Mouse (Mus musculus) adrenal gland (tissue): ENCODE results near the gene Tubb4b.

Source experiments
- intact Hi-C: fragments of 180-260 bp; cut with DNase I; formaldehyde crosslinking; loops from one replicate; pipeline ENCODE4 v1.15.1; 2025

Tubb4b gene

DNA sequence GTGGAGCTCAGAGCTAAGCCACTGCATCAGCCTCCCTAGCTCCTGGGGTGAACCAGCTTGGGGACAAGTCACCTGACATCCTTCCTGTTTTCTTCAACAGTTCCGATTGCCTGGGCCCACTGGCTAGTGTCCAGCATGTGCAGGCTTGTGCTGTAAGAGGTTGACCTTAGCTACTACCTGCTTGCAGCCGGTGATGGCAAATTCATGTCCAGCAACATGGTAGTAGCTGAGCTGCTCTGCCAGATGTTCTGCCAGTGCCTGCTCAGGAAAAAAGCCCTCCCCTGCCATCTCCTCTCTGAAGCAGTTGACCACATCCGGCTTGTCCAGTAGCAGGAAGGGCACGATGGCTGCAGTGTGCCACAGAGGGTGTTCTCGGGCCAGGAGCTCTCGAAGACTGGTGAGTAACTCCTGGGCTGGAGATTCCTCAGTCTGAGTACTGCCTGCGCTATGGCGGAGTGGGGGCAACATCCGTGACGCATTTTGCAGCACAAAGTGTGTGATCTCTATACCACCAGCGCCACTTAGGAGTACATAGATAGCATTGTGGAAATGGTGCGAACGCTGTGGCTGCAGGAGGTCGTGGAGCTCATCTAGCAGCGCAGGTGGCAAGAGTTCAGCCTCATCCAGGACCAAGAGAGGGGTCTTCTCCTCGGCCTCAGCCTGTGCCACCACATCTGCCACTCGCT lies 29.9 kb downstream of the Tubb4b start:
- intact Hi-C loops, result loop anchor here (10.0 kb wide), 1 partner anchor 140 kb away; the partner anchor contains the start of gene Man1b1

DNA sequence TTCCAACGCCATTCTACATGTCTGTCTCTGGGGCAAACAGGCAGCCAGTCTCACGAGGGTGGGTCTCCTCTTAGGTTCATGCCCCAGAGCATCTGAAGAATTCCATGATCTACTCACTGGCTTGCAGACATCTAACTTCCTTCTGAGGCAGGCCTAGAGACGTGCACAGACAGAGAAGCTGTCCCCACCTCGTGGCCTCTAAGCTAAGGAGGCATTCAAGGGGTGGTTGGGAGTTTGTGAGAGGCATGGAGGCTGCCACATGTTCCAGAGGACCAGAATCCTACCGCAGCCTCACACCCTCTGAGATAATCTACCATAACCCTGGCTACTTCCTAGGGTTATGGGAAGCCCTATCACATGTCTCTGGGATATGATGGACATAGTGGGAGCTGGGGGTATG lies 30.5 kb downstream of the Tubb4b start:
- intact Hi-C loops, result loop anchor here (10.0 kb wide), 1 partner anchor 141 kb away; the partner anchor contains the start of gene Man1b1

DNA sequence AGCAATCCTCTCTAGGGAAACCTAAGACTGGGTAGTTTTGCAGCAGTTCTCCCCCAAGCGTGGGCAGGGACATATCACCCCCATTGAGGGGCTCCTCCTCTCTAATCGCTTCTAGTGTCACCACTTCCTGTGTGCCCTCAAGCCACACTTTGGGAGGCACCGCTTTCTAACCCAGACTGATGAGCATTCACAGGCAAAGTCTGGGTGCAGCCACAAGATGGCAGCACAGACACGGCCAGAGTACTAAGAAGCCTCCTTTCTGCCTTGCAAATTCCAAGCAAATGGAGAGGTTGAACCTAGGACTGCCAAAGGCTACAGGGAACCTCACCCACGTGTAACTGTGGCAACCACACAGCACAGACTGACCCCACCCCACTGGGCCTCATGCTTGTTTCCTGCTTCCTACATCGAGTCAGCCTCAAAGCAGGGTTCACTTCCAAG lies 31.2 kb downstream of the Tubb4b start:
- intact Hi-C loops, result loop anchor here (1.0 to 10.0 kb wide), 2 partner anchors 35 to 141 kb away; partner anchors contain the start of gene Man1b1

DNA sequence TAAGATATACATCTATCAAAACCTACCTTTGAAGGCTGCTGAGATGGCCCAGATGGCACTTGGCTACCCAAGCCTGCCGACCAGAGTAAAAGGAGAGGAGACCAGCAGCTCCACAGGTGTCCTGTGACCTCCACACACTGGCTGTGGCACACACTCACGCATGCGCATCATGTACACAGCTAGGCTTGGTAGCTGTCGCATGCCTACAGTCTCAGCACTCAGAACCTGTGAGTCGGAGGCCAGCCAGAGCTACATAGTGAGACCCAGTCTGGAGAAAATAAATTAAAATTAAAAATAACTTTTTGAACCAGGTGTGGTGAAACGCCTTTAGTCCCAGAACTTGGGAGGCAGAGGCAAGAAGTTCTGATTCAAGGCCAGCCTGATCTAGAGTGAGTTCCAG lies 36.7 kb downstream of the Tubb4b start:
- intact Hi-C loops, result loop anchor here (10.0 kb wide), 1 partner anchor 63 kb away; no protein-coding TSS in a partner anchor

DNA sequence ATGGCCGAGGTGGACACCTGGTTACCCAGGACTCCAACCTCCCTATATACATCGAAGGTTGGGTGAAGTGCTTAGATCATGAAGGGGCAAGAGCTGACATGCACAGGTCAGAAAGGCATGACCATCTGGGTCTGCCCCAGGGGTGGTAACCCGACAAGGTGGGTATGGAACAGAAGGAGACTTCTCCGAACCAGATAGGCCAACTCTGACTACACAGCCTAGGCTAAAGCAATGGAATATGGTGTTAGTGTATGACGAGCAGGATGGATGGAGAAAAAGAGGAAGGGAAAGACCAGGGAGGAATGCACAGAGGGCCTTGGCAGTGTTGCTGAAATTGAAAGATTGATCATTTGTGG lies 37.9 kb downstream of the Tubb4b start:
- intact Hi-C loops, result loop anchor here (10.0 kb wide), 1 partner anchor 62 kb away; no protein-coding TSS in a partner anchor

DNA sequence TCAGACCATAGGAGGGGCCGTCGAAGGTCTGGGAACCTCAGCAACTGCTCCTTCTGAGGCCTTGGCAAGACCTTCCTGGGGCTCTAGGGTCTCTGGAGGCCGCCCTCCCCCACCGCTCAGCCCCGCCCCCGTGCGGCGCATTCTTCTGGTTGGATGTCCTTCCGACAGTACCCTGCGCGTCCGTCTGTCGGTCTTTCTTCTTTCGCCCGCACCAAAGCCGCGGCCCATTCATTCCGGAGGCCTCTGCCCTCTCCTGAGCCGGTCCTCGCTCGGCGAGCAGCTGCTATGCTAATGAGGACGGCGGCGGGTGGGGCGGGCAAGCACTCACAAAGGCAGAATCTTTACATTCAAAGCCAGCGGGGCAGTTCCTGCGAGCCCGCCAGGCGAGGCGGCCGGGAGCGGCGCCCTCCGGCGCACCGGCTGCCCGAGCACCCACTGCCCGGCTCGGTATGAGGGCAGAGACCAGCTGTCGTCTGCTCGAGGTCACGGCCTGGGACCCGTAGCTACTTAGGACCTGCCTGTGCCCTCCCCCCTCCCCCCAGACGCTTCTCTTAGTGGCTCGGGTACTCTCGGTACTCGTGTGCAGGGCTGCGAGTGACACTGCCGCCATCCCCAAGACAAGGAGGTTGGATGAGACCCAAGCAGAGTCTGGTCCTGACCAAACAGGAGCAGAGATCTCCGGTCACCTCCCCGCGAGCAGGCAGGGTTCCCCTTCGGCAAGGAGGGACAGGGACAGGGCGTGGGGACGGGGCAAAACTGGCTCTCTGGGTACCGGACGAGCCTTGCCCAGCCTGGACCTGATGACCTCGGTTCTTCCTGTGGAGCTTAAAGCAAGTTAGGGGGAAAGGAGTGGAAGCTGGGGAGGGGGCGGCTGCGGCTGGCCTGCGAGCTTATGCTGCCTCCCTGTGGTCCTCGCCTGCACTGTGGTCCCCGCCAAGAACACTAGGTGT lies 38.6 kb downstream of the Tubb4b start:
- intact Hi-C loops, result loop anchor here (10.0 kb wide), 1 partner anchor 61 kb away; no protein-coding TSS in a partner anchor

DNA sequence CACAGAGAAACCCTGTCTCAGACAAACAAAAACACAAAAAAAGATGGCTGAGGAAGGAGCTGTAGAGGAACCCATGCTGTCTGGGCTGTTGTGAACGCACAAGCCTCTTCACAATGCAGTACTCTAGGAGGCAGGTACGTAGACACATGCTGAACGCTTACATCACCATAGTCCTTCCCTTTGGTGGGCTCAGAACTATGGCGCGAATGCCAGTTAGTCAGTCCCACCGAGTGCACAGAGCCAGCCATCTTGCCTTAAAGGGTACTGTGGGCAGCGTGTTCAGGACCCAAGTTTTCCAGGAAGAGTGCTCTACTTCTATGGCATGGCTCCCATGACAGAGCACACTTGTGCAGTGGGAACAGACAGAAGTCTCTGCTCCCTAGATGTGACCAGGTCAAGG lies 40.0 kb downstream of the Tubb4b start:
- intact Hi-C loops, result loop anchor here (10.0 kb wide), 1 partner anchor 60 kb away; no protein-coding TSS in a partner anchor

DNA sequence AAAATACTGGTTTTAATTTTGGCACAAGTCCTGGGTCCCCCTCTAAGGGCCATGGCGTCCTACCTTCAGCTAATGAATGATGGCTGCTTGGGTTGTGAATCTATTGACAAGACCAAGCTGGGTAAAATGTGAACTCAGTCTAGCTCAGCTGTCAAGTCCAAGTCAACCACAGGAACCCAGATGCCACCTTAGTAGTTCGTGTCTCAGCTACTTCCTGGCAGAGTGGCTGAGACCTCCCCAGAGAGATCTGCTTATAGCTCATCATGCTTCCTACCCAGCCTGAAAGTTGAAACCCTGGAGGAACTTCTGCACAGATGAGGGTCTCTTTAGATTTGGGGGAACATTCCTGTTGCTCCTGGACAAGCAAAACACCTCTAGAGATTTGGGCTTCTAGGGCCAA lies 41.2 kb downstream of the Tubb4b start:
- intact Hi-C loops, result loop anchor here (10.0 kb wide), 1 partner anchor 59 kb away; no protein-coding TSS in a partner anchor

DNA sequence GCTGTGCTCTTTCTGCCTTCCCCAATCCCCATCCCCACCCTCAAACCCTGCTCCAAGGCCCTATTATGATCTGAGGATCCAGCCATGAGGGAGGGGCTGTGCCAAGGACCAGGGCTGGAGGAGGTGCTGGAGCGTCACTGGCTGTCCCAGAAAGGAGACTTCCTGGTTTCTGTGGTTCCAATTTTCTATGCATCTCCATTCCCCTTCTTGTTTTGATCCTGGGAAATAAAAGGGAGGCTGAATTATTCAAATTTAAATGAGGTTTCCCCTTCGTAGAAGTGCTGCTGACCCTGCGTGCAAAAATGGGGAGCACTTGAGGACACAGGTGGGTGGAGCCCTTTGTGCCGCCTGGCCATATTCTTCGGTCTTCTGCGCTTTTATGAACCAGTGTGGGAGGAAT lies 41.8 kb downstream of the Tubb4b start:
- intact Hi-C loops, result loop anchor here (10.0 kb wide), 1 partner anchor 58 kb away; no protein-coding TSS in a partner anchor

DNA sequence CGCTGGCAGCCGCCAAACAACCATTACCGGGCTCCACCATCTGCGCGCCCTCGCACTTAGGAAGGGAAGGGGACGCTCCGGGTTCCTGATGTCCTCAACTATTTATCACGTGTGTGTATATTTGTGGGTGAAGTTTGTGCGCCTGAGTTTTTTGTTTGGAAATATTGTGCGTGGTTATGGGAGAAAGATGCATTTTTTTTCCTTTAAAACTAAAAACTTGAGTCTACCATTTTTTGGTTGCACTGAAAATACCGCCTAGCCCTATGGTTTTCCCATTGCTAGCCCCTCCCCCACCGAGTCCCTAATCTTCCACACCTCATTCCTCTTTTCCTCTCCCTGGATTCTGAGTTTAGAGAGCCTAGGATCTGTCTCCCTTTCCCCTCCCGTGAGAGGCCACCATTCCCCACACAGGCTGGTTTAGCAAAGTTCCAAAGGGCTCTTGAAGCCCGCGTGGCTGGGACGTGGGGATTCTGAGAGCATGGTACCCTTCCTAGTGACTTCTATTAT lies 42.6 kb downstream of the Tubb4b start:
- intact Hi-C loops, result loop anchor here (10.0 kb wide), 1 partner anchor 57 kb away; no protein-coding TSS in a partner anchor

DNA sequence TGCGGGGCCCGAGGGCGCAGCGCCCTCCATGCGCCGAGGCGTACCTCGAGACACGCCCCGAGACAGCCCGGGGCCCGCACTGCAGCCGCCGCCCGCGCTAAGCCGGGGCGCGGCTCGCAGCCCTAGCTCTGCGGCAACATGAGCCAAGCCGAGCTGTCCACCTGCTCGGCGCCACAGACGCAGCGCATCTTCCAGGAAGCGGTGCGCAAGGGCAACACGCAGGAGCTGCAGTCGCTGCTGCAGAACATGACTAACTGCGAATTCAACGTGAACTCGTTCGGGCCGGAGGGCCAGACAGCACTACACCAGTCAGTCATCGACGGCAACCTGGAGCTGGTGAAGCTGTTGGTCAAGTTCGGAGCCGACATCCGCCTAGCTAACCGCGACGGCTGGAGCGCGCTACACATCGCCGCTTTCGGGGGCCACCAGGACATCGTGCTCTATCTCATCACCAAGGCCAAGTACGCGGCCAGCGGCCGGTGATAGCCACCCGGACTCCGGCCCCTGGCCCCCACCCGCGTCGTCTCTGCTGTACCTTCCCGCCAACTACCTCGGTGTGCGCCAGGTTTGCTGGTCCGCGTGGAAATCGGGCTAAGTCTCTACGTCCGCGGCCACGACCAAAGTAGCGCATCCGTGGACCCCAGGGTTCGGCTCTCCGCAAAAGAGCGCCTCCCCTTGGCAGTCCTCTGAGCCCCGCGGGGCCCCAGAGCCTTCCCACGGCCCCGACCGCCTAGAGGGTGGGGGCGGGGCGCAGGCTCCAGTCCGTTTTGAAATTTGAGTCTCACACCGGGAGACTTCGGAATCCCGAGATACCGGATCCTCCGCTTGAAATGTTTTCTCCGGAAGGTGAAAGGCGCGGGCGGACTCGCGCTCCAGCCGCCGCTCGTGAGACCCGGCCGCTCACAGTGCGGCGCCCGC lies 43.3 kb downstream of the Tubb4b start:
- intact Hi-C loops, result loop anchor here (10.0 kb wide), 1 partner anchor 56 kb away; no protein-coding TSS in a partner anchor

DNA sequence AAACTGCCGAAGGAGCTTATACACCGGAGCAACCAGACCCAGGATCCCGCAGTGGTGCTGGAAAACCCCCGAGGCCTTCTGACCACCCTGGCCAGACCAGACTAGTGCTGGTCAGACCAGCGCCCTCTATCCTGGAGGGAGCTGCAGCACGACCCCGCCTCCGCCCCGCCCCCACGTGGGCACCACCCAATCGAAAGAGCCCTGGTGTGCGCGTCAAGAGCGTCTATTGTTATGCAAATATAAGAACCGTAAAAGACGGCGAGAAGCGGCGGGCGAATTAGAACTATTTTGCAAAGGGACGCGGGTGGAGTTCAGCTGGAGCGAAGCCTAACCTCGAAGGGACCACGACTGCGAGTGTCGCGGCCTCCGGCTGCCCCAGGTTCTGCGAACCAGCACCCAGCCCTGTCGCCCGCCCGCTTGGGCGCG lies 44.0 kb downstream of the Tubb4b start, which contains the start of gene Nrarp:
Nrarp (plus strand) TSS at position 281 of the 426 bp plus-strand sequence.
- intact Hi-C loops, result loop anchor here (10.0 kb wide), 1 partner anchor 56 kb away; no protein-coding TSS in a partner anchor

DNA sequence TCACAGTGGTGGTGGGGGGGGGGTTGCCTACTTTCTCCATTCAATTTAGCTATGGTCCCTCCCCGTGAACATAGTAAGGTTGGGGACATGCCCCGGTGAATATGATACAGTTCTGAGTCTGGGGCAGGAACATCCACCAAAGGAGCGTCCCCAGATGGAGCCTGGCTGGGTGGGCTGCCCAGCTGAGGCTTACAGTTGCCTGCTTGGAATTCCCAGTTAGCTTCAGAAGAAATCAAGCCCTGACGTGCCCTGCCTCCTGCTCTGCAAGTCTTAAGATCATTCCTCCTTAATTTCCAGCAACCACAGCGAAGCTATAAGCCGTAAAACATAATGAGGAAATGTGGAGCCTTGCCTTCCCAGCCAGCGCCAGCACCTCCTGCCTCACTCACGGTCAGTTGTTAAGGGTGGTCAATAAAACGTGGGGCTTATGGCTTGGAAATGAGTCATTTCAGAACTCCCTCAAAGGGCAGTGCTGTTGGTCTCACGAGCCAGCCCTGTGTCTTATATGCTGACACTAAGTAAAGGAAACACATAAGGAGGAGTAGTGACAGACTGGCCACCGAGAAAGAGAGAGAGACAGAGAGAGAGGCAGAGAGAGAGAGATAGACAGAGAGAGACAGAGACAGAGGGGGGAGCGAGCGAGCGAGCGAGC lies 44.8 kb downstream of the Tubb4b start:
- intact Hi-C loops, result loop anchor here (10.0 kb wide), 1 partner anchor 55 kb away; no protein-coding TSS in a partner anchor

DNA sequence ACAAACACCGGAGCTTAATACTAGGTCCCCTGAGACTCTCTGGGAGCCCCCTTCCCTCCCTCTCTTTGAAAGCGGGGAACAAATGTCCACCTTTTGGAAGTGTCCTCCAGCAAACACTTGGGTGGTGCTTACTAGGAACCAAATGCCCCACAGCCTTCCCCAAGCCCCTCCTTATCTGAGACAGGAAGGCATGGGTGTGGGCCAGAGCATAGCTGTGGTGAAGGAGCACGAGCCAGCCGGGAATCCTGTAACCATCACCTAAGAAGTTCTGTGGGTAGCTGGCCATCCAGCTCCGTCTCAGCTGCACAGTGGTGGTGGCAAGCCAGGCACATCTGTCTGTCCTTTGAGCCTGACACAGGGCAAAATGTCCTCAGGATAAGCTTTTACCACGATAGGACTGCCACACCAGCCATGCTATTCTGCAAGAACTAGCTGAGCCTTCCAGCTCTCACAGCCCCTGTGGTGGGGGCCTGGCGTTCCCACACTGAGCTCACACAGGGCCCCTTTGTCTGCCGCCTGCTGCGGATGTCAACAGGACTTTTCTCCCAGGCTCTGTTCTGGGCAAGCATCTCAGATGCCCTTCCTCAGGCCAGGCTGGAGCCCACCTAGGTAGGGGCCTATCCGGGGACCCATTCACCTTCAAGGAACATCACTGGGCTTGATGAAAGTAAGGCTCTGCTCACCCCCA lies 46.1 kb downstream of the Tubb4b start:
- intact Hi-C loops, result no loop called here

DNA sequence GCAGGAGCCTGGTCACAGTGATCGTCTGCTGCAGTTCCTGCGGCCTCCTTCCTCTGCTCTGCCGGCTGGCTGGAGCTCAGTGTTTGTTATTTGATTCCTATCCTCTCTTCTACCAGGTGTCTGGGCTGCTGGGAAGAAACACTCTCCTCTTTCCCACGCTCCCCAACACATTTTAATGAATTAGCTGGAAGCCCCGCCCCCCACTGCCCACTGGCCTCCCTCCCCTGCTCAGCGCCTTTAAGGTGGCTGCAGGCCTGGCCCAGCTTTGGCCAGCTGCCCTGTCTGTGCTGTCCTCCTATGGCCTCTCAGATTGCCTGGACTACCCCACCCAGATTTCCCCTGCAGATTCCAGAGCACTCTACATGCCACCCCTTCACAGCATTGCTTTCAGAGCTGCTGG lies 46.8 kb downstream of the Tubb4b start:
- intact Hi-C loops, result no loop called here

DNA sequence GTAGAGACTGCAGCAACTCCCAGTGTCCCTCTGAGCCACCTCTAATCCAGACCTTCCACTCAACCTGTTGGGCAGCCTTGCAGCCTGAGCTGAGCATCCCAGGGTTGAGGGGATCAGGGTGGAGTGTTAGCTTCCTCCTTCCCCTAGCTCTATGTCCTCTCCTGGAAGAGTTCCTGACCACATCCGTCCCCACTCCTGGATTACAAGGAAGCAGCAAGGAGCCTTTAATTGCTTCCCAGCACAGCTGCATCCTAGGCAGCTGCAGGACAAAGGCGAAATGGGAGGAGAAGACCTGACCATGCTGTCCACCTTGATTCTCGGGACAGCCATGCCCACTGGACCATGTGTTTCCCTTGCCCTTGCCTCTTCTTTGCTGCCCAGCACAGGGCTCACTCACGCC lies 47.4 kb downstream of the Tubb4b start:
- intact Hi-C loops, result no loop called here

DNA sequence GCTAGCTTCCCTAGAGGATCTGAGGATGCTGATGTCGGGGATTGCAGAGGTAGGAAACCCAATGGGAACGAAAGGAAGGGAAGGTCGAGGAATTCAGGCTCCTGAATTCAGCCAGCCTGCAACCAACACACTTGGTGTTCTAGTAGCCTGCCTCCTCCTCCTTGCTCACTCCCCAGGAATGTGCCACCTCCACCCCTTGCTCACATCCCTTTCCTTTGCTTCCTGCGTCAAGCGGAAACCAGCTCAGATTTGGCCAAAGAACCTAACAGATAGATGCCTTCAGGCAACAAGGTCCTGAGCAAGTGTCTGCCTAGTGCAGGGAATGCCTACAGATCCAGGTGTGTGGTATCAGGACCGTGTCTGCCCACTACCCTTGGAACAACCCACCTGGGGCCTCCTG lies 47.9 kb downstream of the Tubb4b start:
- intact Hi-C loops, result no loop called here

DNA sequence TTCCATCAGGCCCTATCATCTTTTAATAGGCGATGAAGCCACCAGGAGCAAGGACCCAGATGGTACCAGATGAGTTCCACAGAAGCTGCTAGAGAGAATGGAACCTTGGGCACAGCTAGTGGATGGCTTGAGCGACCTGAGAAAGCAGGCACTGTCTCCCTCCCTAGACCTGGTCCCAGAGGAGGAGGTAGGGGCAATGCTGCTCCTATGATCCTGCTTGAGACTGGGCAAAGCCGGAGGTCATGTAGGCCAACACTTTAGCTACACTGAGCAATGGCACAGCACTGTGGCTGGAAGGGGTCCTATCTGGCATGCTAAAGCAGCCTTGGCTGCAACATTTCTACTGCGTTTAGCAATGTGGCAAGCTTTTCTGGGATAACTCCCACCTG lies 48.8 kb downstream of the Tubb4b start:
- intact Hi-C loops, result no loop called here
